Mouse (Mus musculus) stomach, embryonic 16.5 days (tissue): ENCODE measurements around the gene Pcdh18. TPM values are rescaled to one million over a fixed set of nuclear protein-coding genes. Genes with fewer than 3 reads are reported as not detected.

Source experiments
- ATAC-seq: fragments of 200-750 bp; cut with Nextera tagmentation; 2 replicates; pipeline ENCODE4 v1.8.0; 2017; ENCODE audit warnings: moderate number of reproducible peaks, moderate TSS enrichment; ENCODE audit not compliant: insufficient read depth, low FRiP score
- H3K27ac ChIP-seq: fragments of 300-500 bp; sonication (generic); 2 replicates; pipeline ENCODE4 v1.5.1; 2014; ENCODE audit warnings: low read length
- H3K27me3 ChIP-seq: fragments of 300-500 bp; sonication (generic); 2 replicates; pipeline ENCODE4 v1.6.1; 2014; ENCODE audit warnings: low read length, control low read depth, mixed read lengths; ENCODE audit not compliant: control insufficient read depth, insufficient read depth
- H3K36me3 ChIP-seq: fragments of 300-500 bp; sonication (generic); 2 replicates; pipeline ENCODE4 v1.6.1; 2014; ENCODE audit warnings: low read length; ENCODE audit not compliant: control insufficient read depth, insufficient read depth
- H3K4me1 ChIP-seq: fragments of 300-500 bp; sonication (generic); 2 replicates; pipeline ENCODE4 v1.6.1; 2014; ENCODE audit warnings: low read length, control low read depth, mixed read lengths; ENCODE audit not compliant: control insufficient read depth, insufficient read depth
- H3K4me2 ChIP-seq: fragments of 300-500 bp; sonication (generic); 2 replicates; pipeline ENCODE4 v1.6.1; 2014; ENCODE audit warnings: low read depth, low read length, mixed read lengths
- H3K4me3 ChIP-seq: fragments of 300-500 bp; sonication (generic); replicated peaks from 2 replicates; pipeline ENCODE4 v1.5.1; 2014; ENCODE audit warnings: mild to moderate bottlenecking, low read length
- H3K9ac ChIP-seq: fragments of 300-500 bp; sonication (generic); 2 replicates; pipeline ENCODE4 v1.6.1; 2014; ENCODE audit warnings: low read length
- H3K9me3 ChIP-seq: fragments of 300-500 bp; sonication (generic); replicated peaks from 2 replicates; pipeline ENCODE4 v1.6.1; 2016; ENCODE audit warnings: low read length, control low read depth; ENCODE audit not compliant: control insufficient read depth
- WGBS: fragments of 180-500 bp; shearing (Covaris S2); extraction: QIAGEN DNeasy Blood & Tissue Kit; methylation state at CpG from one replicate; pipeline ENCODE4 v1.1.7; 2014; 5-methylcytosine and 5-hydroxymethylcytosine counted together
- polyA plus RNA-seq: library from polyadenylated mRNA; unstranded; fragments of >200 nt; fragmentation: Nextera tagmentation; extraction: Ambion mirVana; gene quantifications from 2 replicates; pipeline ENCODE4 v1.2.1, GENCODE M21; 2015

The Pcdh18 gene
- polyA plus RNA-seq, 1 experiment from 2014 or later, result 61.3 TPM

- Histone ChIP-seq H3K4me1 (peaks cover 15% of the 10 kb centered on the region), H3K4me3 (peak overlapping the region; percentile 77), H3K9ac (peak overlapping the region; percentile 87), H3K4me2 (peak overlapping the region; percentile 67), H3K27ac (peak overlapping the region; percentile 97), H3K9me3 (no peaks in the 10 kb centered on the region), H3K36me3 (0 out of 2 replicates have a peak, but pooled peaks cover 9% of the 10 kb centered on the region), H3K27me3 (no peaks in the 10 kb centered on the region)
- WGBS, result 2% methylated on average over 36 of the region's 36 CpGs
- no peak for ATAC-seq
Measured at GRCm38 (mm10) chr3:49755986-49756845, 909 bp downstream of the Pcdh18 start.

GRCm38 (mm10) chr3:49752766-49753165 is 4.4 kb downstream of the Pcdh18 start:
- ATAC-seq, result no peak
- Histone ChIP-seq H3K9me3 (no peaks in the 10 kb centered on the region), H3K27me3 (no peaks in the 10 kb centered on the region), H3K9ac (0 out of 2 replicates have a peak overlapping the region, but pooled peaks have one; percentile 18), H3K27ac (no peak overlapping the region), H3K4me1 (peaks cover 15% of the 10 kb centered on the region), H3K4me3 (peak overlapping the region; percentile 77), H3K36me3 (peaks cover 9% of the 10 kb centered on the region; the same call in 1 of the 2 replicates), H3K4me2 (peak overlapping the region; percentile 67)
- WGBS, result 63% methylated on average over 4 of the region's 4 CpGs

GRCm38 (mm10) chr3:49749491-49750284 is 7.4 kb downstream of the Pcdh18 start:
- H3K9me3 ChIP-seq, result no peaks in the 10 kb centered on the region; the same call in 1 of the 2 replicates
- ATAC-seq, result no peak
- no peak overlapping the region for H3K27ac ChIP-seq
- WGBS, result 58% methylated on average over 8 of the region's 8 CpGs
- no peak overlapping the region for H3K4me3 ChIP-seq
- peaks cover 30% of the 10 kb centered on the region for H3K36me3 ChIP-seq
- peaks cover 11% of the 10 kb centered on the region; the same call in 1 of the 2 replicates for H3K4me1 ChIP-seq
- no peak overlapping the region for H3K9ac ChIP-seq
- H3K27me3 ChIP-seq, result no peaks in the 10 kb centered on the region
- no peak overlapping the region for H3K4me2 ChIP-seq

- peaks cover 8% of the 10 kb centered on the region; the same call in 1 of the 2 replicates for H3K4me1 ChIP-seq
- H3K4me3 ChIP-seq, result no peak overlapping the region
- H3K27ac ChIP-seq, result no peak overlapping the region
- no peaks in the 10 kb centered on the region; the same call in 1 of the 2 replicates for H3K9me3 ChIP-seq
- WGBS, result 88% methylated on average over 1 of the region's 1 CpGs
- H3K4me2 ChIP-seq, result no peak overlapping the region
- no peak for ATAC-seq
- H3K9ac ChIP-seq, result no peak overlapping the region
- no peaks in the 10 kb centered on the region for H3K27me3 ChIP-seq
- H3K36me3 ChIP-seq, result peaks cover 40% of the 10 kb centered on the region
Measured at GRCm38 (mm10) chr3:49748054-49748453, 9.1 kb downstream of the Pcdh18 start.

GRCm38 (mm10) chr3:49739061-49739460 is 18.1 kb downstream of the Pcdh18 start:
- no peaks in the 10 kb centered on the region for H3K4me1 ChIP-seq
- H3K36me3 ChIP-seq, result peaks cover 6% of the 10 kb centered on the region; the same call in 1 of the 2 replicates
- H3K4me2 ChIP-seq, result no peak overlapping the region
- WGBS, result 47% methylated on average over 2 of the region's 2 CpGs
- H3K27ac ChIP-seq, result no peak overlapping the region
- H3K9ac ChIP-seq, result no peak overlapping the region
- no peaks in the 10 kb centered on the region for H3K9me3 ChIP-seq
- H3K4me3 ChIP-seq, result no peak overlapping the region
- no peak for ATAC-seq
- H3K27me3 ChIP-seq, result no peaks in the 10 kb centered on the region

GRCm38 (mm10) chr3:49738531-49738930 is 18.6 kb downstream of the Pcdh18 start:
- H3K36me3 ChIP-seq, result peaks cover 2% of the 10 kb centered on the region; the same call in 1 of the 2 replicates
- no peaks in the 10 kb centered on the region for H3K27me3 ChIP-seq
- no peak overlapping the region for H3K27ac ChIP-seq
- no peaks in the 10 kb centered on the region for H3K4me1 ChIP-seq
- no peak overlapping the region for H3K4me3 ChIP-seq
- H3K9ac ChIP-seq, result no peak overlapping the region
- no peak for ATAC-seq
- H3K4me2 ChIP-seq, result no peak overlapping the region
- H3K9me3 ChIP-seq, result no peaks in the 10 kb centered on the region

- Histone ChIP-seq H3K9me3 (no peaks in the 10 kb centered on the region), H3K4me2 (no peak overlapping the region), H3K4me1 (no peaks in the 10 kb centered on the region), H3K36me3 (no peaks in the 10 kb centered on the region), H3K9ac (no peak overlapping the region), H3K27me3 (no peaks in the 10 kb centered on the region), H3K4me3 (no peak overlapping the region), H3K27ac (no peak overlapping the region)
- ATAC-seq, result no peak
- WGBS, result 72% methylated on average over 2 of the region's 2 CpGs
Measured at GRCm38 (mm10) chr3:49706503-49706902, 50.6 kb downstream of the Pcdh18 start.

GRCm38 (mm10) chr3:49699951-49700350 is 57.2 kb downstream of the Pcdh18 start:
- Histone ChIP-seq H3K36me3 (no peaks in the 10 kb centered on the region), H3K27ac (no peak overlapping the region), H3K4me1 (no peaks in the 10 kb centered on the region), H3K4me2 (no peak overlapping the region), H3K27me3 (no peaks in the 10 kb centered on the region), H3K9me3 (no peaks in the 10 kb centered on the region), H3K9ac (no peak overlapping the region), H3K4me3 (no peak overlapping the region)
- 17% methylated on average over 2 of the region's 2 CpGs for WGBS
- ATAC-seq, result no peak
